Mouse (Mus musculus) forebrain, embryonic 15.5 days (tissue): ENCODE results near the gene Tex14. TPM values are rescaled to one million over a fixed set of nuclear protein-coding genes. Genes with fewer than 3 reads are reported as not detected.
A peak's percentile ranks its signal among the peaks of the same experiment; 100 is the strongest.

Source experiments
- ATAC-seq: fragments of 200-750 bp; cut with Nextera tagmentation; replicated peaks from 2 replicates; pipeline ENCODE4 v1.8.0; 2017; ENCODE audit warnings: mild to moderate bottlenecking, moderate TSS enrichment, moderate library complexity
- H3K27ac ChIP-seq: fragments of 300-500 bp; sonication (generic); replicated peaks from 2 replicates; pipeline ENCODE4 v1.5.1; 2015; ENCODE audit warnings: mild to moderate bottlenecking, inconsistent platforms
- H3K27me3 ChIP-seq: fragments of 300-500 bp; sonication (generic); 2 replicates; pipeline ENCODE4 v1.6.1; 2015; ENCODE audit warnings: inconsistent platforms
- H3K36me3 ChIP-seq: fragments of 300-500 bp; sonication (generic); 2 replicates; pipeline ENCODE4 v1.6.1; 2015; ENCODE audit warnings: mild to moderate bottlenecking, inconsistent platforms
- H3K4me1 ChIP-seq: fragments of 300-500 bp; sonication (generic); 2 replicates; pipeline ENCODE4 v1.6.1; 2015; ENCODE audit warnings: inconsistent platforms
- H3K4me2 ChIP-seq: fragments of 300-500 bp; sonication (generic); replicated peaks from 2 replicates; pipeline ENCODE4 v1.6.1; 2015; ENCODE audit warnings: mild to moderate bottlenecking, inconsistent platforms
- H3K4me3 ChIP-seq: fragments of 300-500 bp; sonication (generic); 2 replicates; pipeline ENCODE4 v1.5.1; 2015; ENCODE audit warnings: mild to moderate bottlenecking, inconsistent platforms
- H3K9ac ChIP-seq: fragments of 300-500 bp; sonication (generic); replicated peaks from 2 replicates; pipeline ENCODE4 v1.6.1; 2015; ENCODE audit warnings: mild to moderate bottlenecking, inconsistent platforms
- H3K9me3 ChIP-seq: fragments of 300-500 bp; sonication (generic); 2 replicates; pipeline ENCODE4 v1.6.1; 2016; ENCODE audit warnings: inconsistent platforms
- WGBS: fragments of 180-500 bp; shearing (Covaris S2); methylation state at CpG from one replicate; pipeline ENCODE4 v1.1.7; 2015; ENCODE audit warnings: mixed read lengths; 5-methylcytosine and 5-hydroxymethylcytosine counted together
- polyA plus RNA-seq: library from polyadenylated mRNA; unstranded; fragments of >200 nt; fragmentation: Nextera tagmentation; extraction: Ambion mirVana; gene quantifications from 2 replicates; pipeline ENCODE4 v1.2.1, GENCODE M21; 2015

Tex14 gene
- polyA plus RNA-seq = 0.31 TPM in 1 of 2 replicates, not detected in the other

DNA sequence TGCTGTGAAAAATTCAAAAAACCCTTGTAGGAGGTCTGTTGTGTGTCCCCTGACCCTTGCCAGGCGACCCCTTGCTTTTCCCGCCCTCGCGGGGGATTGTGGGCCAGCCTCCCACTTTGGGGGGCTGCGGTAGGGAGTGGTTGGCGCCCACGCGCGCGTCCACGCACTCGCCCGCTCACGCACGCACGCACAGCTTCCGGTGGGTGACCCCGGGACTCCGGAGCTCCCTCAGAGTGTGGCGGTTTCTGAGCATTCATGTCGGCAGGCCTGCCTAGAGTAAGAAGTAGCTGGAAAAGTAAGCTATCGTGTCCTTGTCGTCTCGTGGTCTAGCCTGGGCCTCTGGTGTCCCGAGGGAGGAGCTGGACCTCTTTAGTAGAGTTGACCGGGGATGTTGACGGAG is at the start of gene Tex14, which contains the start of gene Rad51c:
Gene Tex14, plus strand, starts transcription at position 190 of the 400 bp plus-strand sequence.
Gene Rad51c, minus strand, starts transcription at position 79 of the 400 bp plus-strand sequence.
- Histone ChIP-seq H3K9ac (peak within 1 kb of the TSS; percentile 60), H3K9me3 (no peaks in the 10 kb centered on the region), H3K4me1 (peaks cover 5% of the 10 kb centered on the region), H3K36me3 (no peaks in the 10 kb centered on the region), H3K27me3 (no peaks in the 10 kb centered on the region), H3K27ac (peak within 1 kb of the TSS; percentile 91), H3K4me2 (peak within 1 kb of the TSS; percentile 48), H3K4me3 (peak within 1 kb of the TSS; percentile 52)
- 84% methylated on average over 27 of the region's 27 CpGs for WGBS
- peak; percentile 44 for ATAC-seq

DNA sequence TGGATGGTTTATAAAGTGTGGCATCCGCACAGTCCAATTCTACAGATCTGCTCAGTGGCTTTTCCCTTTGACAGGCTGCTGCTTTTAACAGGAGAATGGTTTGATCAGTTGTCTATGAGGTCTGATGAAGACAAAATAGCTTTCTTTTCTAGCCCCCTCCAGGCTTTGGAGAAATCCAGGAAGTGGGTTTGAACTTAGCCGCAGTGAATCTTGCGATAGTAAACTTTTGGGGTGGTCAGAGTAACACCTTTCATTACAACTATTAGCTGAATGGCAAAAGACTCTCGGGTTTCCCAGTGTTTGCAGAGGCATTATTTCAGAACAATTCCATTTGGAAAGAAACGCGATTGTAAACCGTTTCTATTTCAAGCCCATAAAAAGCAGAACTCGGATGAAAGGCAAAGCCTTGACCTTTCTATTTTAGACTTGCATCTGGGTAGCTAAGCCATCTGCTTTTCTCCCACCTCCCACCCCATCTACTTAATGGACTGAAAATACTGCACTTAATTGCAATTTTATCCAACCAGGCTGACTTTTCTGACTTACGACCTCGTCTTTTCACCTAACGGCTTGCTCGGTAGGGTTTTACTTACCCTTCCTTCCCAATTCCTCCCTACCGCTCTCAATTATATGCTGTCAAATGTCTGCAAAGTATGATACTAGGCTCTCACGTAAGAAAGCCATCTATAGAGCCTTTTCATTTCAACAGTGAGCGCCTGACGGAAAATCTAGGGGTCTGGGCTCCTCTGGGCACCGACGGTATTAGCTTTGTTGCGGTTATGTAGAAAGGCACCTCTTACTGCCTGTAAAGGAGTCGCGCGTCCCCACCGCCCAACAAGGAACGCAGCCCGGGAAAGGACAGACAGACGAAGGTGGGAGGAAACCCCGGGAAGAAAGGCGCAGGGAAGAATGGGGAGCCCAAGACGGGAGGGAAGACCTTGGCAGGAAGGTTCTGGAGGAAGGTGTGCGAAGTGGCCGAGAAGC is 47.3 kb upstream of the Tex14 start:
- ATAC-seq = peak; percentile 21
- H3K4me3 ChIP-seq = peak overlapping the region; percentile 87
- peak overlapping the region; percentile 86 for H3K27ac ChIP-seq
- WGBS = 4% methylated on average over 31 of the region's 31 CpGs
- H3K9me3 ChIP-seq = no peaks in the 10 kb centered on the region
- peak overlapping the region; percentile 73 for H3K4me2 ChIP-seq
- H3K4me1 ChIP-seq = peaks cover 17% of the 10 kb centered on the region
- H3K27me3 ChIP-seq = no peaks in the 10 kb centered on the region
- H3K9ac ChIP-seq = peak overlapping the region; percentile 83
- 0 out of 2 replicates have a peak, but pooled peaks cover 8% of the 10 kb centered on the region for H3K36me3 ChIP-seq

DNA sequence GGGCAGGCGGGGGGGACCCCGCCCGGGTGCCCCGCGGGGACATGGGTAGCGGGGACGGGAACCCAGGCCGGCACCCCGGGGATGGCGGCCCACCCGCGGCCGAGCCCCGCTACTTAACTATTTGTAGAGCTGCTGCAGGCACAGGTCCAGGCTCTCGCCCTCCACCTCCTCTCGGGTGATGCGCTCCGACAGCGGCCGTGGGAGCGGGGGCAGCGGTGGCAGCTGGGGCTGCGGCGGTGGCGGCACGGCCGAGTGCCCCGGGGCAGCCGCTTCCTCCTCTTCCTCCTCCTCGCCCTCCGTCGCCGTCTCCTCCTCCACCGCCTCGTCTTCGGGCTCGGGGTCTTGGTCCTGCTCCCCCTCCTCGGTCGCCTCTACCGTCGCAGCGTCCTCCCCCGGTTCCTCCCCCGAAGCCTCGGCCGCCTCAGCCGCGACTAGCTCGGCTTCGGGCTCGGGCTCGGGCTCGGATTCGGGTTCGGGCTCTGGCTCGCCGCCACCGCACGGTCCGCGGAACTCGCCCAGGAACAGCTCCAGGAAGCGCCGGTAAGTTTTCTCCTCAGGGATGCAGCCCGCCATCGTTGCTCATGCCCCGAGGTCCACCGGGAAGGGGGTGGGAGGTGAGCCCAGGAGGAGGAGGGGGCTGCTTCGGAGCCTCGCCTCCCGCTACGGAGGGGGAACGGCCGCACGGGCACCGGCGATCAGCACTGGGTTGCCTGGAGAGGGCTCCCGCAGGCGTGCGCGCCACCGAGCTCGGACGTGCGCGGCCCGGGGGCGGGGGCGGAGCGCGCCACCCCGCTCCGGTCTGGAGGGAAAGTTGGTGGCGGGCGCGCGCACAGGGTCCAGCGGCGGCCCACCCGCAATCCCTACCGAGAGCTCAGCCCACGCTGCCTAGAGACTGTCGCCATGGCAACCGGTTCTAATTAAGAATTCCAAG is 46.3 kb upstream of the Tex14 start, which contains the start of gene Ppm1e:
Gene Ppm1e, minus strand, starts transcription at position 693 of the 931 bp plus-strand sequence.
- H3K9ac ChIP-seq = peak within 1 kb of the TSS; percentile 83
- H3K27ac ChIP-seq = peak within 1 kb of the TSS; percentile 86
- ATAC-seq = peak; percentile 95
- H3K4me1 ChIP-seq = peaks cover 17% of the 10 kb centered on the region
- no peaks in the 10 kb centered on the region for H3K27me3 ChIP-seq
- WGBS = under 1% methylated on average over 80 of the region's 104 CpGs
- H3K9me3 ChIP-seq = no peaks in the 10 kb centered on the region
- H3K4me3 ChIP-seq = peak within 1 kb of the TSS; percentile 87
- 0 out of 2 replicates have a peak, but pooled peaks cover 8% of the 10 kb centered on the region for H3K36me3 ChIP-seq
- H3K4me2 ChIP-seq = peak within 1 kb of the TSS; percentile 73

DNA sequence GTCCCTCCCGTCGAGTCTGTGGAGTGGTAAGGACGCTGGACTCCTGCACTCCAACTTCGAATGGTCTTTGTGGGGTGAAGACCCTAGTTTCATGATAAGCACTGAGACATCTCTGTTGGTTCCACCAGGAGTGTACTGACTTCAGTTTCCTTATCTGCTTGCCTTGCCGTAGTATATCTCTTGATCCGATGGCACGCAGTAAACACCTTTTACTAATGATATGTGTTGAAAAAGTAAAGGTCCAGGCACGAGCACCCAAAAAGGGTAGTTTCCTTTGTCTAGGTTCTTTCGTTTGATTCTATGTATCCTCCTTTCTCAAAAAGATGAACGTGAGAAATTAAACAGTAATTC is 45.6 kb upstream of the Tex14 start:
- no peaks in the 10 kb centered on the region for H3K27me3 ChIP-seq
- H3K36me3 ChIP-seq = 0 out of 2 replicates have a peak, but pooled peaks cover 3% of the 10 kb centered on the region
- no peak for ATAC-seq
- WGBS = 10% methylated on average over 10 of the region's 10 CpGs
- H3K27ac ChIP-seq = peak overlapping the region; percentile 86
- H3K9me3 ChIP-seq = no peaks in the 10 kb centered on the region
- H3K4me3 ChIP-seq = peak overlapping the region; percentile 87
- H3K4me2 ChIP-seq = peak overlapping the region; percentile 73
- peaks cover 17% of the 10 kb centered on the region for H3K4me1 ChIP-seq
- H3K9ac ChIP-seq = peak overlapping the region; percentile 83

DNA sequence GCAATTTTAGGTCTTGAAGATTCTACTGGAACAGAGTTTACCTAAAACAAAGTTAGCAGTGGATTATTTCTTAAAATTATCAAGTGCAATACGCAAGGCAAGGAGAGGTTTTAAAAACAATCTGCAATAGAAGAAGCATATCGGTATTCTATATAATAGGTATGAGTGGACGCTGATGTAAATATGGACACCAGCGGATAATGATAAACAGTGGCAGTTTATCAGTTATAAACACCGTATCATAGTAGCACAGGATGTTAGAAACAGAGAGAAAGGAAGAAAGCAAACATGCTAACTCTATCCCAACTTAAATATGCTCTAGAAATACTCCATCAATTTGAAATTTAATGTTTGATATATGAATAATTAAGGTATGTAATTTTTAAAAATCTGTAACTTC is 39.7 kb upstream of the Tex14 start:
- Histone ChIP-seq H3K27me3 (no peaks in the 10 kb centered on the region), H3K4me1 (0 out of 2 replicates have a peak, but pooled peaks cover 2% of the 10 kb centered on the region), H3K9ac (no peak overlapping the region), H3K9me3 (no peaks in the 10 kb centered on the region), H3K27ac (no peak overlapping the region), H3K36me3 (no peaks in the 10 kb centered on the region), H3K4me2 (no peak overlapping the region), H3K4me3 (no peak overlapping the region)
- ATAC-seq = no peak
- WGBS = 91% methylated on average over 5 of the region's 5 CpGs

DNA sequence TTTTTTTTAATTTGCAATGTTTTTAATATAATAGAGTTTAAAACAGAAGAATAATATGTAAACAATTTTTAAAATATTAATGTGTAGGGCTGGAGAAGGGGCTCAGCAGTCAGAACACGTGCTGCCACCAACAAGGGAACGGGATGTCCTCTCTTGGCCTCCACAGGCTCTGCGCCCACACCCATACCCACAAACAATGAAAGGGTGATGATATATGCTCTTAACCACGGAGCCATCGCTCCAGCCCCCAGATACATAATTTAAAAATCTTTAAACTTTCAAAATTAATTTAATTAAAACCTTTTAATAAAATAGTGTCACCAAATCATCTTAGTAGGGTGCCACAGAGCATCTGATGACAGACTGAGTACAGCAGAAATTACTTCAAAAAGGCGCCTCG is 37.8 kb upstream of the Tex14 start:
- H3K4me2 ChIP-seq = no peak overlapping the region
- ATAC-seq = no peak
- H3K9ac ChIP-seq = no peak overlapping the region
- 0 out of 2 replicates have a peak, but pooled peaks cover 2% of the 10 kb centered on the region for H3K4me1 ChIP-seq
- no peaks in the 10 kb centered on the region for H3K36me3 ChIP-seq
- H3K4me3 ChIP-seq = no peak overlapping the region
- H3K27ac ChIP-seq = no peak overlapping the region
- no peaks in the 10 kb centered on the region for H3K9me3 ChIP-seq
- 82% methylated on average over 7 of the region's 7 CpGs for WGBS
- no peaks in the 10 kb centered on the region for H3K27me3 ChIP-seq

DNA sequence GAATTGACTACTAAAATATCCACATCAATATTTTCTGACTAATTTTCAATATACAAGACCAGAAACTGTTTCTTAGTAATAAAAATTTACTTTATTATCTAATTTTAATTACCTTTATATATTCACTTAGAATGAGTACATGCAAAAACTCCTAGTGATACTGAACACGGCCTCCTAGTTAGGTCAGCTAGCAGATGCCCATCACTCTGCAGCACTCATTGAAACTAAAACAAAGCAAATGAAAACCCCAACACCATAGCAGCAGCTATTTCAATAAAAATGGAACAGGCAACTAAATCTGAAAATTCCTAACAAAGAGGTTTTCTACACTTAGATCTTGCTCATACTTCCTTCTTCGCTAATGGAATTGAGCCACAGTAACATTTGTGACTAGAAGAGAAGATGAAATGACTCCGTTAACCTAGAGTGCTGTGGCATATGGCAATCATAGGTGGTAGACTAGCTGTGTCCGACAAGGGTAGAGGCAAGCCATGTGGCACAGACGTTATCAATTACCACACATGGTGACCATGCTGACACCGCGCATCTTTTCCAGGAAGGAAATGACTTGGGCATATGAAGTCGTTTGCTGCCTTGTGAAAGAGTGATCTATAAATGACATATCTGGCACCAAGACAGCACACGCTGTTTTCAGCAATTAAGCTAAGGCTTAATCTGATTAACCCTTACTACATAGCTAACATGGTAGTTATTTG is 36.8 kb upstream of the Tex14 start:
- Histone ChIP-seq H3K4me2 (no peak overlapping the region), H3K9me3 (no peaks in the 10 kb centered on the region), H3K9ac (no peak overlapping the region), H3K27me3 (no peaks in the 10 kb centered on the region), H3K36me3 (no peaks in the 10 kb centered on the region), H3K4me1 (0 out of 2 replicates have a peak, but pooled peaks cover 2% of the 10 kb centered on the region), H3K27ac (peak overlapping the region; percentile 31; the same call in 1 of the 2 replicates), H3K4me3 (no peak overlapping the region)
- no peak for ATAC-seq
- 54% methylated on average over 9 of the region's 9 CpGs for WGBS

DNA sequence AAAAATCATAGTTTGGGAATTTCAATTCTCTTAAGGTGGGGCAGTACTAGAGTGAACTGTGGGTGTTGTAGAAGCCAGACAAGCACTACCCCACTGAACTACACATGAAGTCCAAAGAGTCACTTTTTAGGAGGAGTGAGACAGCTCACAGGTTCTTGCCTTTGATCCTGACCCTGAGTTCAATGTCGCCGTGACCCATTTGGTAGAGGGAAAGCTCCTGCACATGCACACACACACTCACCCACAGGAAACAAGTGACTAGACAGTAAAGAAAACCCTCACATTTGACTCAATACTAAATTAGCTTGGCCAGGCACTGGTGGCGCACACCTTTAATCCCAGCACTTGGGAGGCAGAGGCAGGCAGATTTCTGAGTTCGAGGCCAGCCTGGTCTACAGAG is 20.3 kb upstream of the Tex14 start:
- no peaks in the 10 kb centered on the region for H3K9me3 ChIP-seq
- H3K4me1 ChIP-seq = no peaks in the 10 kb centered on the region
- 96% methylated on average over 4 of the region's 4 CpGs for WGBS
- no peak overlapping the region for H3K9ac ChIP-seq
- H3K27ac ChIP-seq = no peak overlapping the region
- no peaks in the 10 kb centered on the region for H3K27me3 ChIP-seq
- H3K4me3 ChIP-seq = no peak overlapping the region
- H3K4me2 ChIP-seq = no peak overlapping the region
- ATAC-seq = no peak
- H3K36me3 ChIP-seq = no peaks in the 10 kb centered on the region

DNA sequence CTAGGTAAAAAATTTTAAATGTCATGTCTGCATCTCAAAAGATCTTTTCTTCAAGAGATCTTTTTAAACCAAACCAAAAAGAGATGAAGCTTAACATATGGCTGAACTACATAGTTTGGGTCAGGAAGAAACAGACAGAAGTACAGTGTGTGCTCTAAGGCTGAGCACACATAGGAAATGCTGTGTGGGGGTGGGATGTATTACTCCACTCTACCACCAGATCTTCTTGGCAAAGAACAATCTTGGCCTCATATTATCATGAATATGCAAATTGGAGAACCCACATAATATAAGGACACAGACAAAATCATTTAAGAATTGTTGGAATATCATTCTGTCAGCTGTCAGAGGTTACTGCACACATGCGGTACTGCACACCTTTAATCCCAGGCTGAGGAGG is 19.2 kb upstream of the Tex14 start:
- Histone ChIP-seq H3K9ac (no peak overlapping the region), H3K9me3 (no peaks in the 10 kb centered on the region), H3K4me2 (no peak overlapping the region), H3K27ac (no peak overlapping the region), H3K36me3 (no peaks in the 10 kb centered on the region), H3K27me3 (no peaks in the 10 kb centered on the region), H3K4me3 (no peak overlapping the region), H3K4me1 (no peaks in the 10 kb centered on the region)
- WGBS = 75% methylated on average over 1 of the region's 1 CpGs
- no peak for ATAC-seq

DNA sequence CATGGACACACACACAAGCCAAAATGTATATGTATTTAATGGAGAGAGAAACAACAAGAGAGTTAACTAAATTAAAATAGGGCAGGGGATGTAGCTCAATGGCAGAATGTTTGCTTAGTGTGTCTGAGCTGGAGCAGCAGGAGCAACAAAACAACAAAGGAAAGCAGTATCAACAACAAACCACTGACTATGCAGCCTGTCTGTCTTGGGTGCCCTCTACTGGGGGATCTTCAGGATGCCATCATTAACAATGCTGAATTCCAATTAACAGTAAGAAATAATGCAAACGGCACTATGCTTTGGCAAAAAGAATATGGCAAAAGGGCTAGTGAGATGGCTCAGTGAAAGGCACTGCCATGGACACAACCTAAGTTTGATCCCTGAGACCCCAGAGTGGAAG is 11.0 kb upstream of the Tex14 start:
- ATAC-seq = 0 out of 2 replicates have a peak, but pooled peaks have one; percentile 32
- Histone ChIP-seq H3K4me3 (no peak overlapping the region), H3K9ac (no peak overlapping the region), H3K9me3 (no peaks in the 10 kb centered on the region), H3K4me2 (no peak overlapping the region), H3K27me3 (no peaks in the 10 kb centered on the region), H3K4me1 (no peaks in the 10 kb centered on the region), H3K27ac (0 out of 2 replicates have a peak overlapping the region, but pooled peaks have one; percentile 43), H3K36me3 (no peaks in the 10 kb centered on the region)
- WGBS = 13% methylated on average over 1 of the region's 1 CpGs

DNA sequence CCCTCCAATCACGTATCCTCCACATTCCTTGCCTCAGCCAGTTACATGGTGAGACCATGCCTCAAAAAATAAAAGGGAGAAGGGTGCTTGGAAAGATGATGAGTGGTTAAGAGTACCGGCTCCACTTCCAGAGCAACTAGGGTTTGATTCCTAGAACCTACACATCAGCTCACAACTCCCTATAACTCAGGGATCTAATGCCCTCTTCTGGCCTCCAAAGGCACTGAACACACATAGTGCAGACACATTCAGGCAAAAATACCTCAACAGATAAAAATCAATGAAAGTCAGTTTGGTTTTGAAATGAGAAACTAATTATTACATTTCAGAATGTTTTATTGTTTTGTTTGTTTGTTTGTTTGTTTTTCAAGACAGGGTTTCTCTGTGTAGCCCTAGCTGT is 6.5 kb upstream of the Tex14 start:
- Histone ChIP-seq H3K4me1 (no peaks in the 10 kb centered on the region), H3K36me3 (no peaks in the 10 kb centered on the region), H3K27me3 (no peaks in the 10 kb centered on the region), H3K27ac (no peak overlapping the region), H3K9ac (no peak overlapping the region), H3K9me3 (no peaks in the 10 kb centered on the region), H3K4me2 (no peak overlapping the region), H3K4me3 (no peak overlapping the region)
- ATAC-seq = no peak
- 98% methylated on average over 2 of the region's 2 CpGs for WGBS
